Mouse (Mus musculus): ENCODE results near the gene Slc35c2.

- TF ChIP-seq POLR2A (IDR thresholded peaks at IDR 0.05; ENCODE audit: low read depth, low read length) (no peak), CTCF (conservative IDR thresholded peaks at IDR 0.05; ENCODE audit: insufficient read depth, insufficient read length, low read depth, low read length) (no peak)
Measured at GRCm38 (mm10) chr2:165243122-165243720, 44.4 kb downstream of the Slc35c2 start.
